Mouse (Mus musculus) cerebellum, adult 18-20 months (tissue): ENCODE data around the gene Tcf25.
"Not testable (repeated sequence)": the region's sequence is repeated elsewhere in the genome, so short reads cannot be mapped to it uniquely, and the experiment has no call there.

Experiments
- DNase-seq, 2 experiments: peaks; one replicate each; pipeline ENCODE4 v3.0.0; 2021

The Tcf25 gene

GRCm38 (mm10) chr8:123411781-123412327 is 38.3 kb downstream of the Tcf25 start:
- peak in 1 of 2 experiments; percentile 44 for DNase-seq

GRCm38 (mm10) chr8:123412560-123413170 is 39.1 kb downstream of the Tcf25 start:
- DNase-seq = peak; percentile 58 to 72

GRCm38 (mm10) chr8:123414255-123414654 is 40.7 kb downstream of the Tcf25 start:
- DNase-seq = no peak

- DNase-seq = not testable (repeated sequence)
Observed at GRCm38 (mm10) chr8:123414997-123415696, 41.6 kb downstream of the Tcf25 start.

- peak in 1 of 2 experiments; percentile 39 for DNase-seq
Observed at GRCm38 (mm10) chr8:123415967-123416943, 42.7 kb downstream of the Tcf25 start.

GRCm38 (mm10) chr8:123416944-123417555 is 43.5 kb downstream of the Tcf25 start:
- no peak for DNase-seq

GRCm38 (mm10) chr8:123419711-123420110 is 46.2 kb downstream of the Tcf25 start:
- no peak for DNase-seq

GRCm38 (mm10) chr8:123420525-123421281 is 47.1 kb downstream of the Tcf25 start:
- DNase-seq = no peak

- DNase-seq = no peak
Observed at GRCm38 (mm10) chr8:123421325-123421724, 47.8 kb downstream of the Tcf25 start.

- peak; percentile 83 to 85 for DNase-seq
Observed at GRCm38 (mm10) chr8:123422056-123422780, 48.7 kb downstream of the Tcf25 start.

- no peak for DNase-seq
Observed at GRCm38 (mm10) chr8:123422781-123423159, 49.2 kb downstream of the Tcf25 start.

GRCm38 (mm10) chr8:123423441-123423840 is 49.9 kb downstream of the Tcf25 start, which contains the start of gene Def8:
TSS of gene Def8 (plus strand) at chr8:123423527.
- no peak for DNase-seq

GRCm38 (mm10) chr8:123426511-123427509 is 53.3 kb downstream of the Tcf25 start:
- no peak for DNase-seq

- no peak for DNase-seq
Observed at GRCm38 (mm10) chr8:123427639-123428275, 54.2 kb downstream of the Tcf25 start.

- DNase-seq = no peak
Observed at GRCm38 (mm10) chr8:123428343-123428893, 54.9 kb downstream of the Tcf25 start.

- no peak for DNase-seq
Observed at GRCm38 (mm10) chr8:123428939-123429721, 55.6 kb downstream of the Tcf25 start.

GRCm38 (mm10) chr8:123429722-123430013 is 56.1 kb downstream of the Tcf25 start:
- not testable (repeated sequence) for DNase-seq

GRCm38 (mm10) chr8:123430936-123431335 is 57.4 kb downstream of the Tcf25 start:
- DNase-seq = not testable (repeated sequence)
